Mouse (Mus musculus): ENCODE data around the gene Adam12.
A peak's percentile ranks its signal among the peaks of the same experiment; 100 is the strongest.

The Adam12 gene

DNA sequence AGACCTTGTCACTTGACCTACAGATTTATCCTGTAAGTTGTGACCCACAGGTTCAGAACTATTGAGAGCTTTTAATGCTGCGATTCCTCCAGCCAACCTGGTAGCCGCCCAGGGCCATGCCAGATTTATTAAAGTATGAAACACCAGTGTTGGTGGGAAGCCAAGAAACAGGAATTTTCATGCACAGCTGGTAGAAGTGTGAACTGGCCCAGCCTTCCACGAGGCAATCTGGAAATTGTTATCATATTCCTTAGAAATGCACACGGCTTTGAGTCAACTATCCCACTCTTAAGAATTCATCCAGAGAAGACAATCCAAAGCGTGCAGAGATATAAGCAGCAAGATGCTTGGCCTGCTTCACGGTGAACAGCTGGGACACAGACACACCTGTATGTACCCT, 82.6 kb downstream of the Adam12 start:
- DNase-seq: no peak

GRCm38 (mm10) chr7:134147561-134147960, 84.4 kb downstream of the Adam12 start:
- no peak for DNase-seq

DNA sequence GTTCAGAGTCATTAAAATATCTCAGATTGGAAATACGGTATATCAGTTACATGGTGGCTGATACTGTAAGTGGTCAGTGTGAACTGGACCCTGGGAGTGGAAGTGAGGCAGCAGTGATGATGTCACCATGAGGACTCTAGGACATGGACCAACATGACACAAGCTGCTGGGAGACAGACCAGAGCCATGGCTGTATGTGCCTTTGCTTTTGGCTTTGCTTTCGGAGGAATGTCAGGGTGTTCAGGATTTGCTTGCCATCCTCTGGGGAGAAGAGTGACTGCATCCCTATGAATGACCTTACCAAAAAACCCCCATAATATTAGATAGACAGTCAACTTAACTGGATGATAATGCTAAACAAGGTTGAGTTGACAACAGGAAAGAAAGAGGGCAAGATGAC, 85.1 kb downstream of the Adam12 start:
- no peak for DNase-seq

- no peak for DNase-seq
These were observed 87.8 kb downstream of the Adam12 start for GRCm38 (mm10) chr7:134144111-134144510.

- peak; percentile 5 for DNase-seq
These were observed 92.5 kb downstream of the Adam12 start for GRCm38 (mm10) chr7:134139291-134139949.

DNA sequence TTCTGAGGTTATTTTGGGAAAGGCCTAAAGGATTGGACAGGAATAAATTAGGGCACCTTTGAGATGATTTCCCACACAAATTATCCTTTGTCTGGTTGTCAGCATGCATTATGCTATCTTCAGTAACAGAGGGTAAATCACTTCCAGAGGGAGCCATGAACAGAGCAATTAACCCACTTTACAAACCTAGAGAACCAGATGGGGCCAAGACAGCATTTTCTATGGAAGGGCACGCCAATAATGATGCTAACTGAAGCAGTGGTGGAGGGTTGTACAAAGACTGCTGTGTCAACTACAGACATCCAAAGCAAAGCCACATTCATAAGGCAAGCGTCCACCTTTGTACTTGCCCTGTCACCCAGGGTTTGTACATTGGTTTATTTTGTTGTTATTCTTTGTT, 99.6 kb downstream of the Adam12 start:
- peak; percentile 33 for DNase-seq

- DNase-seq: no peak
These were observed 103.8 kb downstream of the Adam12 start for GRCm38 (mm10) chr7:134128087-134128522.

- DNase-seq: no peak
These were observed 110.5 kb downstream of the Adam12 start for GRCm38 (mm10) chr7:134121397-134121796.

DNA sequence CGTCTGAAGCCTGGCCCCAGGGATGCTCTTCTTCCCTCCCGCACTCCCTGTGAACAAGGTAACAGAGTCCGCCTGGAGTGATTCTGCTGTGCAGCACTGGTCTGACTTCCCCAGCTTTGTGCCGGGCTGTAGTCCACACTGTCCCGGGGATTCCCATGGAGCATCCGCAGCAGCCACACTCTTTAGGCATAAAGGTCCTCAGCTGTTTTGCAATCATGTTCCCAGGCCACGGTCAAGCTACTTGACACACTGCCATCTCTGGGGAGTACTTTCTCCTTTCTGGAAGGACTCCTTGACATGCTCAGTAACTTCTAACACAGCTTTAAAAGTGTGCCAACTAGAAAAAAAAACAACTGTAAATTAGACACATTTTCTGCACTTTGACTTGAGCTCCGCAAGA, 116.5 kb downstream of the Adam12 start:
- DNase-seq: no peak

GRCm38 (mm10) chr7:134114311-134115188, 117.4 kb downstream of the Adam12 start:
- peak; percentile 23 for DNase-seq

DNA sequence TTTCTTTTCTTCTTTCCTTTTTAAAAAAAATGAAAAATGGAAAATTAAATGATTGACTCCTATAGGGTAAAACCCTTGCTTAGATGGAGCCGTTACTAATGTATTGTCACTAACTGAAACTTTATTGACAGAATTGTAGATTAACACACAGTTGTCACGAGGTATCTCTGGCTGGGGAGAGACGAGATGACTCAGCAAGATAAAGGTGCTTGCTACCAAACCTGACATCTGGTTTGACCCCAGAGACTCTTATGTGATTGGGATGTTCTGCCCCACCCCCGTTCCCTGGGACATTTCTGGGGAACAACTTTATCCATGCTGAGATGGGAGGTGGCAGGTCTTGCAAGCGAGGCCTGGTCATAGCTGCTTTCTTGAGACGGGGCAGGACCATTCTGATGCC, 118.1 kb downstream of the Adam12 start:
- no peak for DNase-seq

GRCm38 (mm10) chr7:134110116-134110515, 121.8 kb downstream of the Adam12 start:
- no peak for DNase-seq

GRCm38 (mm10) chr7:134107849-134108248, 124.1 kb downstream of the Adam12 start:
- DNase-seq: no peak

DNA sequence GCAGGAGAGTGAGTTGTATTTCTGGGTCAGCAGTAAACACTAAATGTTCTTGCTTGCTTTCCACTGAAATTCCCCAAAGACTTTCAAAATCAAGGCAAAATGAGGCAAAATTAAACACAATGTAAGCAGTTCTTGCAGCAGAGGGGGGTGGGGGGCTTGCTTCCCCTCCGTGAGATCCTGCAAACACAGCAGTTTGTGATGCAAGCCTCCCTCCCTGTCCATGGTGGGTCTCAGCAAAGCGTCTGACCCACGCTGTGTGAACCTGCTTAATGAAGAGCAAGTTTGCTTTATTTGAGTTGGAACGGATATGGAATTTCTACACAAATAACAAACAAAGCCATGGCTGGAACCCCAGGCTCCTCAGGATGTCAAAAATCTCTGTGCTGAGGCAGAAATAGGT, 132.9 kb downstream of the Adam12 start:
- no peak for DNase-seq

DNA sequence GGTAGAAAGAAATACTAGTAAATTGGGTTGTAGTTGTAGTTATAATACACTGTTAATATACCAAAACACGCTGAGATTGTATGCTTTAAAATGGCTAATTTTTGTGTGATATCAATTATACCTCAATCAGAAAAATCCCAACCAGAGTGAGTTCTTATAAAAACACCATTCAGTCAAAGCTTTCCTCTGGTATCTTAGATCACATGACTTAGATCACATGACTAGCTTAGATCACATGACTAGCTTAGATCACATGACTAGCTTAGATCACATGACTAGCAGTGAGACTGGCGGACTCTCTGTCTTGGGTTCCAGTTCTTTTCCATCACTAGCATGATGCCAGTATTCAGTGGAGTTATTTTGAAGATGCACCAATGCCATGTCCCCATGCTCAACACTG, 134.1 kb downstream of the Adam12 start:
- no peak for DNase-seq

DNA sequence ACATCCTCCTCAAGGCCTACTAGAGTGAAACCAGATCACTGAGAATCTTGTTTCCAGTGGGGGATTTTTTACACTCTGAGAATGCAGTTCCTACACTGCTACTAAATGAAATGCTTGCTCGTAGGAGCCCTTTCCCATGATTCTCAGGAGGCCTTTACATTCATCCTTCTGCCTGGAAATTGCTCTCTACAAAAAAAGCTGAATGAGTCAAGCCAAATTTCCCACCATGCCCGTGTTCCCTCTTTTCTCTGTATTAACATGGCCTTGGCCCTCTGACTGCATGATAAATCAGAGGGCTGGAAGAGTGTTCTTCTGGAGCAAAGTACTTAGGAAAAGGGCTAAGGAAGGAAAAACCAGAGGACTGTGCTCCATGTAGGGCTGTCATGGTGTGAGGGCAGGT, 138.1 kb downstream of the Adam12 start:
- no peak for DNase-seq

DNA sequence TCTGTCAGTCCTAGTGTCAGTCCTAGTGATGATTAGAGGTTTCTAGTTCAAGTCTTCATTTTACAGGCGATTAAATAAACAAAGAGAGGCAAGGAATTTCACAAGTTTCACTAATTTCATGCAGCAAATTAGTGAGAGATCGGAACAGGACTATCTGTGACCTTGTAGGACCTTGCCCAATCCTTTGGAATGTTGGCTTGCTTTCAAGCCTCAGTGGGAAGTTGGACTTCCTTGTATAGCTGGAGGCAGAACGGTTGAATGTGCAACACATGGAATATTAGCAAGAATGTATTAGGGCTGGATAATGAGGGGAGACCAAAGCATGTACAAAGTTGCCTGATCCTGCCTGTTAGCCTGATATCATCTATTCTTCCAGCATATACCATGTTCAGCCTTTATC, 141.2 kb downstream of the Adam12 start:
- DNase-seq: no peak

DNA sequence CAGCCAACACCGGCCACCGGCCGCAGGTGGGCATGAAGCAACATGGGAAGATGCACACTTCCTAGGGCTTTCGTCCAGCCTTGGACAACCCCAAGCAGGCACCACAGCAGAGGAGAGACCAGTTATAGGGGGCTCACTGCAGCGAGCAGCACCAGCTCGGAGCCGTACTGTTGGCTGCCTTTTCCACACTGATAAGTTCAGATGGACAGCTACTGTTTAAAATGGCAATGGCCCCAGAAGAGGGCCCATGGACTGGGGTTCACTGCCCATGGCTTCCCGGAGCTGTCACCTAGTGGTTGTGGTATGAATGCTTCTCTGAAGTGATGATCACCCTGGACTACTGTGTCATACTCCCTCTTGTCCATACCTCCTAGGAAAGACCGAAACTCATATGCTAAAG, 141.7 kb downstream of the Adam12 start:
- DNase-seq: no peak

DNA sequence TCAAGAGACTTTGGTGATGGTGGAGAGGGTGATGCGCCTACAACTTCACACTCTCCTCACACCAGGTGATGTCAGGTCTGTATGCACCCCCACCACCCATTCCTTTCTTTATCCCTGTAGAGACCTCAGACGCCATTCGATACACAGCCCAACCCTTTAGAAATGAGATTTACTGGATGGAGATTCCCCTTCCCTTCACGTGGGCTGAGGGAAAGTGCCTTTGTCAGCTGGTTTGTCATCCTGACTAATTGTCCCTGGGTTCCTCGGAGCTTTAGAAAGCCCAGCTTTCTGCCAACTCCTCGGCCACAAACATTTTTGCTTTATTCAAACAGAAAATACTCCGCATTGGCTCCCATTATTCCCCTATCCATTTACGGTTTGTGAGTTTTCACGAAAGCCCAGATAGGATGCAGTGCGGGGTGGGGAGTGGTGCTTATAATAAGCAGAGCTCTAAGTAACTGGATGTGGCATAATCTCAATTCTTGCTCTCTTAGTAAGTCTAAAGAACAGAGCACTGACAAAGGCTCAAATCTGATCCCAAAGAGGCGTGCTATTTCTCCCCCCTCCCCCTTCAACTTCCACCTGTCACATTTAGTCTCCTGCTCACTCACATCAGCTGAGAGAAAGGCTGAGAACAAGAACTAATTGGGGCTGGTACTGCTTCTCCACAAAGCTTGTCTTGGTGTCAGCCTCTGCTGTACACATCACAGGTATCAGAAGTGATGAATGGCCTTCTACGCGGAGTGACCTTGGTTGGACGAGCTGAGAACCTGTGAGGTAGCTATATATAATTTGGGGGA, 143.2 kb downstream of the Adam12 start:
- DNase-seq: no peak

DNA sequence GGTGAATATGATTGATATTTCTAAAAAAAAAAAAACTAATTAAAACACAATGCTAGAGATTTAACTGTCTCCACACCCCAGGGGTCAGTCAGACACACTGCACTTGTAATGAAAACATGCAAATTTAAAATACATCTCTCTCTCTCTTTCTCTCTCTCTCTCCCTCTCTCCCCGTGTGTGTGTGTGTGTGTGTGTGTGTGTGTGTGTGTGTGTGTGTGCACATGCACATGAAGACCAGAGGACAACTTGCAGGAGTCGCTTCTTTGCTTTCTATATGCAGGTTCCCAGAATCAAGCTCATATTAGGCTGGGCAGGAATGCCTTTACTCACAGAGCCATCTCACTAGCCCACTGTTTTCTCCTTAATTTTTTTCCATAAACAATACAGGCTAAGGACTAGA, 146.6 kb downstream of the Adam12 start:
- no peak for DNase-seq

- DNase-seq: no peak
These were observed 147.0 kb downstream of the Adam12 start for GRCm38 (mm10) chr7:134084926-134085325.

DNA sequence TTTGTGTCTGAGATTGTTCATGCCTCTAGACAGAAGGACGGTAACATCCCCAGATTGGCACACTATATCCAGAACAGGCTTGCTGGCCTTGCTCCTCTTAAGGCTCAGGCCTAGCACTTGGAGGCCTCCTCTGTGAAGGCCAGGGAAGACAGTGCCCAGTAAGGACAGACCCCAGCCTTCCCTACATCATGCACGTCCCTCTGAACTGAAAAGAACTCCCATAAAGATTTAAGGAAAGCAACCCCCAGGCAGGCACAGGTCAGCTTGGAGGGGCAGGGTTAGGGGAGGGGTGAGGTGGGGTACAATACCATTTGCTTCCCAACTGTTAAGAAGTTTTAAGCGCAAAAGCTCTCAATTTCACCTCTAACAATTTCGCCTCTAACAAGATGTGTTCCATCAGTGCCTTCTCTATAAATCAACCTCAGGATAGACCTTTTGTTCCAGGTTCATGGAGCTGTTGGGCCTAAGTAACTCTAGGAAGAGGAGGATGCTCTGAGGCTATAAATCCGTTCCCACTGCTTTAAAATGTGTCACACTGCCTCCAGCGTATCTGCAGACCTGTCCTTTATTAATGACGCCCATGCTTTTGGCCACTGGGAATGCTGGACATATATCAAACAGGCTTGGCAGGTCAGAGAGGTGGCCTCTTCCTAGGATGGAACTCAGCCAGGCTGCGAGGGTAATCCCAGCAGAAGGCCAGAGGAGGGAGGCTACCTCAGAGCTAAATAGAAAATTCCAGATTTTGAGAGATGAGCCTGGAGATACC, 150.5 kb downstream of the Adam12 start:
- no peak for DNase-seq
